Mouse (Mus musculus) bone marrow macrophage, adult 2 months (primary cell): ENCODE data around the gene Lkaaear1.

Experiments
- CTCF ChIP-seq: IDR thresholded peaks from 2 replicates; pipeline ENCODE4 v1.5.1; 2012; ENCODE audit warnings: low read depth, mild to moderate bottlenecking, low read length, moderate library complexity
- POLR2A ChIP-seq: IDR thresholded peaks from 2 replicates; pipeline ENCODE4 v1.6.1; 2012; ENCODE audit warnings: mild to moderate bottlenecking, low read depth, low read length, borderline replicate concordance

DNA sequence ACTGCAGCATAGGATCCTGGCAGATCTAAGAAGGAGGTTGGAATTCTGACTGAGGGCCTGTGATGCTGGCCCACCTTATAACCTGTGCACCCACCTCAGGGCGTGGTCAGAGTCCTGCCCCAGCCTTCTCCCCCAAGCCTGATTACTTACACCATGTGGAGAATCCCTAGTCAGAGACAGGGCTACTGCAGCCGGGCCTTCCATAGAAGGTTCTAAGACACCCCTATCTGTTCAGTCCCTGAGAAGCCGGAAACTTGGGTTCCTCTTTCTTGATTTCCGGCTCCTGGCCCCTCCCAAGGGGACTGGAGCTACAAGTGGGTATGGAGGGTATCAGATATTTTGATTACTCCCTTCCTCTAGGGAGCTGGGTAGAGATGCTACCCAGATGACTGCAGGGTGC is 6.7 kb downstream of the Lkaaear1 start:
- TF ChIP-seq POLR2A: no peak
- TF ChIP-seq CTCF: no peak
